Mouse (Mus musculus): ENCODE data around the gene Gm128. TPM values are rescaled to one million over a fixed set of nuclear protein-coding genes. Genes with fewer than 3 reads are reported as not detected.
A peak's percentile ranks its signal among the peaks of the same experiment; 100 is the strongest.

The Gm128 gene
- total and polyA plus RNA-seq, 3 experiments, result 0.08 to 0.18 TPM; not detected in 1

DNA sequence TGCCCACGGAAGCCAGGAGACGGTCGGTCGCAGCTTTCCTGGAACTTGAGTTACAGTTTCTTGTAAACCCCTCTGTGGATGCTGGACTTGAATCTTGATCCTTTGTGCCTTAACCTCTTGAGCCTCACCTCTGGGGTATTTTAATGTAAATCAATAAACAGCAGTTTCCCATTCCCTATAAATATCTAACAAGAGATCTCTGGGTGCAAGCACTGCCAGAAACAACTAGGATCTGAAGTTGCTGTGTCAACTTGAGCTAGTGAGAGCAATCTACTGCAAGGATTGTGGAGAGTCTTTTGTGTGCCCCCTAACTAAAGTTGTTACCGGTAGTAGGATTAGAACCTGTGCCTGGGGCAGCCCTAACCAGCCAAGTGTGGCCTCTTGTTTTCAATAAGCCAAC lies 44.0 kb upstream of the Gm128 start:
- peaks cover 49% of the 10 kb centered on the region for H3K79me2 ChIP-seq (ENCODE audit: control insufficient read depth, insufficient read depth, low read length, poor library complexity)
- H3K27ac ChIP-seq (ENCODE audit: control insufficient read depth, low read depth, low read length), result no peak overlapping the region
- H3K4me3 ChIP-seq (ENCODE audit: control insufficient read depth in 1 of 2, insufficient read depth in 1 of 2, low read depth in 2 of 2, low read length in 2 of 2), result no peak overlapping the region
- no peak overlapping the region for H3K9ac ChIP-seq (ENCODE audit: control insufficient read depth, low read depth, low read length, poor library complexity, severe bottlenecking)
- H3K4me1 ChIP-seq (ENCODE audit: control insufficient read depth in 1 of 2, insufficient read depth in 2 of 2, low read length in 2 of 2), result peaks cover 21 to 40% of the 10 kb centered on the region in 2 experiments
- DNase-seq (ENCODE audit: low read depth, low spot score), result no peak
- H3K9me3 ChIP-seq (replicated peaks; ENCODE audit: insufficient read depth, low read length), result no peaks in the 10 kb centered on the region
- peaks cover 9 to 38% of the 10 kb centered on the region in 2 experiments for H3K36me3 ChIP-seq (ENCODE audit: control insufficient read depth in 1 of 2, insufficient read depth in 2 of 2, low read length in 2 of 2)
- no peaks in the 10 kb centered on the region for H3K27me3 ChIP-seq (ENCODE audit: control insufficient read depth in 1 of 2, insufficient read depth in 2 of 2, low read length in 2 of 2)
- TF ChIP-seq POLR2A (IDR thresholded peaks at IDR 0.05; ENCODE audit: control insufficient read depth in 1 of 2, insufficient read depth in 1 of 2, low read depth in 1 of 2, low read length in 2 of 2, poor library complexity in 1 of 2) (no peak), TBP (IDR thresholded peaks at IDR 0.05; ENCODE audit: low read depth, low read length) (0 out of 2 replicates have a peak, but pooled peaks have one; percentile 24)

DNA sequence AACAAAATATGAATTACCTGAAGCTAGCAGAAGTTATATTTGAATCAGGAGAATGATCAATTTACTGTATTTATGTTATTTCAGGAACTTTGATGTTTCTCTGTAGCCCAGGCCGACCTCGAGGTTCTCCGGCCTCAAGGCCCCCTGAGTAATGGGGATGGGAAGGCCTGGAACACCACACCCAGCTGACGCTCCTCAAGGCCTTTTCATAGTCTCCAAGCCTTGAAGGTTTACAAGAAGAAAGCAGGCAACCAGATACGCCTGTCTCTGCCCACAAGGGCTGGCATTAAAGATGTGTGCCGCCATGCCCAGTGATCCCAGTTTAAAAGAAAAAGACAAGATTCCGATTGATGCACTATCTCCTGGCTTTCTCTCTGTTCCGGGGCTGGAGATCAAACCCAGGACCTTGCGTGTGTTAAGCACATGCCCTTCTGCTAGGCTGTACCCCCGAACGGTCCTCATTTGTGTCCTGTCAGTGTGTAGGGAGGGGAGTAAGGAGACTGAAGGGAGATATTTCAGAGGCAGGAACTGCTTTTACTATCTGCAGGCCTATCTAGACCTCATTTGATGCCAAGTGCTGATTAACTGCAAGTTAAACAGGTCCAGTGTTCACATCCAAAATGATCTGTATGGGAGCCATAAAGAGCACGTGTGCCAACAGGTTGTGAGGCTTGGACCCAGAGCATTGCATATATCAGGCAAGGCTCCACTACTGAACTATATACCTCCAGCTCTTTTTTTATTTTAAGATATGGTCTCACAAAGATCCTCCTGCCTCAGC lies 43.3 kb upstream of the Gm128 start:
- Histone ChIP-seq H3K4me3 (ENCODE audit: control insufficient read depth in 1 of 2, insufficient read depth in 1 of 2, low read depth in 2 of 2, low read length in 2 of 2) (no peak overlapping the region; a peak in 1 of 4 replicates), H3K36me3 (ENCODE audit: control insufficient read depth in 1 of 2, insufficient read depth in 2 of 2, low read length in 2 of 2) (peaks cover 9 to 42% of the 10 kb centered on the region in 2 experiments), H3K9ac (ENCODE audit: control insufficient read depth, low read depth, low read length, poor library complexity, severe bottlenecking) (no peak overlapping the region), H3K4me1 (ENCODE audit: control insufficient read depth in 1 of 2, insufficient read depth in 2 of 2, low read length in 2 of 2) (peaks cover 24 to 43% of the 10 kb centered on the region in 2 experiments), H3K27ac (ENCODE audit: control insufficient read depth, low read depth, low read length) (no peak overlapping the region), H3K27me3 (ENCODE audit: control insufficient read depth in 1 of 2, insufficient read depth in 2 of 2, low read length in 2 of 2) (no peaks in the 10 kb centered on the region), H3K9me3 (replicated peaks; ENCODE audit: insufficient read depth, low read length) (no peaks in the 10 kb centered on the region), H3K79me2 (ENCODE audit: control insufficient read depth, insufficient read depth, low read length, poor library complexity) (peaks cover 51% of the 10 kb centered on the region)
- no peak for TF ChIP-seq BHLHE40 (IDR thresholded peaks at IDR 0.05; ENCODE audit: borderline replicate concordance, low read depth, low read length)
- no peak for TF ChIP-seq USF1 (IDR thresholded peaks at IDR 0.05; ENCODE audit: low read depth, low read length)
- peak; percentile 45; the same call in 1 of the 2 replicates for TF ChIP-seq GATA1 (IDR thresholded peaks at IDR 0.05; ENCODE audit: low read depth, low read length)
- no peak for DNase-seq (ENCODE audit: low read depth, low spot score)

DNA sequence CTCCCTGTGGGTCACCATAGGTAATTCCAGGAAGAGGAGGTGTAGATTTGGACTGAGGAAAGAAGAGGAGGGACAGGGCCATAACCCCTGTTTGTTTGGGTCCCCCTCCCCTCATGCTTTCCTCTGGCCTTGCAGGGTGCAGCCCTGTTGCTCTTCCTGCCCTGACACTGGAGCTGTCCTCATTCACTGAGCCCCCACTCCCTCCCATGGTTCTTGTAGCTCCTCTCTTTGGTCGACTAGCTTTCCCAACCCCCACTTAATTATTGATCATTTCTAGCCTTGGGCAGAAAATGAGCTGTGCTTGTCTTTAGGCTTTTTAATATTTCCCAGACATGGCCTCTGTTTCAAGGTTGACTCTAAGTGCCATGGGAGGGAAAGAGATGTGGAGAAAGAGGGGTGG lies 42.7 kb upstream of the Gm128 start:
- Histone ChIP-seq H3K9ac (ENCODE audit: control insufficient read depth, low read depth, low read length, poor library complexity, severe bottlenecking) (peak overlapping the region; percentile 80), H3K27ac (ENCODE audit: control insufficient read depth, low read depth, low read length) (no peak overlapping the region), H3K4me3 (ENCODE audit: control insufficient read depth in 1 of 2, insufficient read depth in 1 of 2, low read depth in 2 of 2, low read length in 2 of 2) (peak overlapping the region; percentile 77 to 86)

More for the DNA sequence above, 42.7 kb upstream of the Gm128 start:
- no peaks in the 10 kb centered on the region for H3K27me3 ChIP-seq (ENCODE audit: control insufficient read depth in 1 of 2, insufficient read depth in 2 of 2, low read length in 2 of 2)
- H3K36me3 ChIP-seq (ENCODE audit: control insufficient read depth in 1 of 2, insufficient read depth in 2 of 2, low read length in 2 of 2), result peaks cover 9 to 48% of the 10 kb centered on the region in 2 experiments
- no peak for DNase-seq (ENCODE audit: low read depth, low spot score)
- TF ChIP-seq CTCF (IDR thresholded peaks at IDR 0.05 in 2 of 3, conservative IDR thresholded peaks at IDR 0.05 in 1 of 3; ENCODE audit: control insufficient read depth in 1 of 3, insufficient read depth in 1 of 3, low read depth in 2 of 3, low read length in 3 of 3, poor library complexity in 1 of 3, severe bottlenecking in 1 of 3) (no peak), MAZ (IDR thresholded peaks at IDR 0.05; ENCODE audit: low read depth, low read length) (no peak), MAFK (IDR thresholded peaks at IDR 0.05; ENCODE audit: borderline replicate concordance, low read depth, low read length) (no peak), ZKSCAN1 (IDR thresholded peaks at IDR 0.05; ENCODE audit: low read depth, low read length) (no peak), NELFE (IDR thresholded peaks at IDR 0.05; ENCODE audit: low read depth, low read length) (no peak), SMC3 (IDR thresholded peaks at IDR 0.05; ENCODE audit: low read depth, low read length) (no peak), ZMIZ1 (IDR thresholded peaks at IDR 0.05; ENCODE audit: low read depth, low read length) (no peak), CHD2 (IDR thresholded peaks at IDR 0.05; ENCODE audit: low read length) (no peak), KAT2A (conservative IDR thresholded peaks at IDR 0.05; ENCODE audit: low read depth, low read length) (no peak), TBP (IDR thresholded peaks at IDR 0.05; ENCODE audit: low read depth, low read length) (no peak), GABPA (IDR thresholded peaks at IDR 0.05; ENCODE audit: low read depth, low read length) (no peak), MEF2A (IDR thresholded peaks at IDR 0.05; ENCODE audit: extremely low read depth, insufficient replicate concordance, low read depth, low read length, poor library complexity, severe bottlenecking) (no peak)
- no peaks in the 10 kb centered on the region for H3K9me3 ChIP-seq (replicated peaks; ENCODE audit: insufficient read depth, low read length)
- peaks cover 51% of the 10 kb centered on the region for H3K79me2 ChIP-seq (ENCODE audit: control insufficient read depth, insufficient read depth, low read length, poor library complexity)
- H3K4me1 ChIP-seq (ENCODE audit: control insufficient read depth in 1 of 2, insufficient read depth in 2 of 2, low read length in 2 of 2), result peaks cover 24 to 47% of the 10 kb centered on the region in 2 experiments
